Mouse (Mus musculus) mature B cell (primary cell): ENCODE results near the gene Anapc16.

Source experiments
- in situ Hi-C: fragments of 300-500 bp; cut with MboI; formaldehyde crosslinking; loops from 2 replicates; pipeline ENCODE4 v1.14.3; 2019

Gene Anapc16

GRCm38 (mm10) chr10:59949255-59949648 lies 53.7 kb downstream of the Anapc16 start:
- in situ Hi-C loops: loop anchor here (5.0 kb wide), 1 partner anchor 52 kb away; no protein-coding TSS in a partner anchor

- in situ Hi-C loops: loop anchor here (5.0 kb wide), 1 partner anchor 51 kb away; no protein-coding TSS in a partner anchor
These were observed 54.3 kb downstream of the Anapc16 start for GRCm38 (mm10) chr10:59948363-59949254.

- in situ Hi-C loops: loop anchor here (5.0 kb wide), 1 partner anchor 50 kb away; no protein-coding TSS in a partner anchor
These were observed 55.5 kb downstream of the Anapc16 start for GRCm38 (mm10) chr10:59947296-59948073.

GRCm38 (mm10) chr10:59946362-59946761 lies 56.6 kb downstream of the Anapc16 start:
- in situ Hi-C loops: loop anchor here (5.0 kb wide), 1 partner anchor 49 kb away; no protein-coding TSS in a partner anchor

- in situ Hi-C loops: loop anchor here (5.0 kb wide), 1 partner anchor 48 kb away; no protein-coding TSS in a partner anchor
These were observed 57.5 kb downstream of the Anapc16 start for GRCm38 (mm10) chr10:59945416-59945815.

GRCm38 (mm10) chr10:59943421-59943989 lies 59.4 kb downstream of the Anapc16 start:
- in situ Hi-C loops: no loop called here

- in situ Hi-C loops: no loop called here
These were observed 60.0 kb downstream of the Anapc16 start for GRCm38 (mm10) chr10:59942847-59943420.

- in situ Hi-C loops: no loop called here
These were observed 60.6 kb downstream of the Anapc16 start for GRCm38 (mm10) chr10:59942281-59942846.

- in situ Hi-C loops: no loop called here
These were observed 63.9 kb downstream of the Anapc16 start for GRCm38 (mm10) chr10:59939081-59939480.

- in situ Hi-C loops: no loop called here
These were observed 64.3 kb downstream of the Anapc16 start for GRCm38 (mm10) chr10:59938662-59939061.
